ENCODE assay signal across 12 mouse cellular contexts in genomic region chr8:117194355-117194754, GRCm38 (mm10). TPM values are rescaled to one million over a fixed set of nuclear protein-coding genes. Genes with fewer than 3 reads are reported as not detected.
DNase-seq lines count a peak whose midpoint lies in the region; ATAC-seq and TF ChIP-seq lines count a peak whose summit lies in the region.
"Had no signal": no experiment of that assay in that cellular context is flagged by ENCODE, and none has a peak within 500 bp of the region (broad histone marks: within the 10 kb centered on the region; RNA-seq: fewer than 3 reads in every experiment).

No protein-coding gene starts in this region.

- peak; percentile 50 for ATAC-seq in intestine, embryonic 14.5 days (replicated peaks; ENCODE audit: low FRiP score, low TSS enrichment, low read depth)
- no peak for ATAC-seq in intestine, postnatal 0 days
- peak; percentile 81 for ATAC-seq in stomach, embryonic 16.5 days (ENCODE audit: insufficient read depth, low FRiP score)

- H3K27ac ChIP-seq in intestine, embryonic 14.5 days (ENCODE audit: low read depth): peak overlapping the region; percentile 55
- no peak overlapping the region for H3K27ac ChIP-seq in intestine, postnatal 0 days (ENCODE audit: low read depth, low read length)
- peak overlapping the region; percentile 84 for H3K27ac ChIP-seq in stomach, embryonic 16.5 days (ENCODE audit: low read length)

- H3K9me3 ChIP-seq in intestine, embryonic 14.5 days (ENCODE audit: control insufficient read depth, low read length): no peaks in the 10 kb centered on the region
- no peaks in the 10 kb centered on the region for H3K9me3 ChIP-seq in intestine, postnatal 0 days (ENCODE audit: control insufficient read depth)
- H3K9me3 ChIP-seq in stomach, embryonic 16.5 days (replicated peaks; ENCODE audit: control insufficient read depth, low read length): no peaks in the 10 kb centered on the region
- H3K9me3 ChIP-seq: liver, embryonic 15.5 days had no signal

- H3K36me3 ChIP-seq in intestine, embryonic 14.5 days (ENCODE audit: control insufficient read depth, insufficient read depth, low read length): peaks cover 75% of the 10 kb centered on the region
- peaks cover 67% of the 10 kb centered on the region for H3K36me3 ChIP-seq in intestine, postnatal 0 days (ENCODE audit: control insufficient read depth, insufficient read depth)
- H3K36me3 ChIP-seq in stomach, embryonic 16.5 days (ENCODE audit: control insufficient read depth, insufficient read depth, low read length): peaks cover 22% of the 10 kb centered on the region; the same call in 1 of the 2 replicates

- no peak overlapping the region for H3K4me2 ChIP-seq in intestine, embryonic 14.5 days (ENCODE audit: low read length)
- no peak overlapping the region for H3K4me2 ChIP-seq in intestine, postnatal 0 days (replicated peaks; ENCODE audit: low read depth)
- H3K4me2 ChIP-seq in stomach, embryonic 16.5 days (ENCODE audit: low read depth, low read length): no peak overlapping the region
- H3K4me2 ChIP-seq: liver, embryonic 15.5 days had no signal

- H3K4me3 ChIP-seq in intestine, embryonic 14.5 days (ENCODE audit: low read depth, low read length): no peak overlapping the region
- no peak overlapping the region for H3K4me3 ChIP-seq in intestine, postnatal 0 days (ENCODE audit: low read depth, low read length)
- H3K4me3 ChIP-seq in stomach, embryonic 16.5 days (replicated peaks; ENCODE audit: low read length): no peak overlapping the region
- H3K4me3 ChIP-seq: liver, embryonic 15.5 days; myocyte had no signal

- WGBS in intestine, embryonic 14.5 days: 50% methylated on average over 4 of the region's 4 CpGs
- WGBS in intestine, postnatal 0 days: 59% methylated on average over 4 of the region's 4 CpGs
- WGBS in stomach, embryonic 16.5 days: 46% methylated on average over 4 of the region's 4 CpGs

- H3K4me1 ChIP-seq in intestine, embryonic 14.5 days (replicated peaks; ENCODE audit: control insufficient read depth, insufficient read depth, low read length): peaks cover 10% of the 10 kb centered on the region
- H3K4me1 ChIP-seq in intestine, postnatal 0 days (replicated peaks; ENCODE audit: control insufficient read depth, insufficient read depth, low read length): no peaks in the 10 kb centered on the region
- peaks cover 28% of the 10 kb centered on the region for H3K4me1 ChIP-seq in stomach, embryonic 16.5 days (ENCODE audit: control insufficient read depth, insufficient read depth, low read length)

- peak; percentile 29 to 33 for DNase-seq in cerebellum, postnatal 14 days
- DNase-seq in cerebellum, adult 9-11 months: no peak
- peak; percentile 63 for DNase-seq in intestine, embryonic 14.5 days (ENCODE audit: low spot score)
- DNase-seq in right cerebral cortex, postnatal 10 days (ENCODE audit: low spot score in 2 of 2): peak; percentile 57 to 69
- DNase-seq in right cerebral cortex, postnatal 14 days: no peak
- no peak for DNase-seq in adrenal gland, postnatal 14 days
- DNase-seq: cerebellum, adult 9-10 months; spleen, adult 18-20 months had no signal

- TF ChIP-seq CTCF in intestine, postnatal 0 days (IDR thresholded peaks at IDR 0.05; ENCODE audit: low read depth): no peak

- no peak overlapping the region for H3K9ac ChIP-seq in intestine, embryonic 14.5 days (ENCODE audit: low read length)
- H3K9ac ChIP-seq in intestine, postnatal 0 days (ENCODE audit: low read depth, low read length): no peak overlapping the region
- H3K9ac ChIP-seq in stomach, embryonic 16.5 days (ENCODE audit: low read length): no peak overlapping the region
- H3K9ac ChIP-seq: liver, embryonic 15.5 days had no signal

- no peaks in the 10 kb centered on the region for H3K27me3 ChIP-seq in intestine, embryonic 14.5 days (replicated peaks; ENCODE audit: control insufficient read depth, insufficient read depth, low read length)
- H3K27me3 ChIP-seq in intestine, postnatal 0 days (replicated peaks; ENCODE audit: control insufficient read depth, insufficient read depth, low read length): no peaks in the 10 kb centered on the region
- H3K27me3 ChIP-seq in stomach, embryonic 16.5 days (ENCODE audit: control insufficient read depth, insufficient read depth, low read length): no peaks in the 10 kb centered on the region
- H3K27me3 ChIP-seq: liver, embryonic 15.5 days had no signal

RNA-seq across cellular contexts. Expression of gene Gan, which starts 36.4 kb away (rescaled TPM):
- 2.8 and 3.0 TPM in 2 replicates for polyA plus RNA-seq in intestine, embryonic 14.5 days (2014; fragmentation: Nextera tagmentation; extraction: Ambion mirVana)
- 1.1 and 1.4 TPM in 2 replicates for polyA plus RNA-seq in intestine, postnatal 0 days (2015; fragmentation: Nextera tagmentation; extraction: Ambion mirVana)
- polyA plus RNA-seq in stomach, embryonic 16.5 days (2015; fragmentation: Nextera tagmentation; extraction: Ambion mirVana): 2.2 TPM in 2 replicates
- total RNA-seq in adrenal gland, postnatal 14 days (2021): 9.1 and 10.7 TPM in 2 replicates

Comparison
In these comparisons a context has a peak if more than half of its experiments do, and no peak if none do; other contexts are left out.
1. DNase-seq: peak in cerebellum, postnatal 14 days (2 of 2), intestine, embryonic 14.5 days (single experiment) and right cerebral cortex, postnatal 10 days (2 of 2); none in cerebellum, adult 9-11 months (single experiment), right cerebral cortex, postnatal 14 days (single experiment) and adrenal gland, postnatal 14 days (single experiment).